Mouse (Mus musculus) heart, adult 2 months (tissue): ENCODE results near the gene Asxl1.

Experiments
- CTCF ChIP-seq: fragments of 200-600 bp; IDR thresholded peaks from 2 replicates; pipeline ENCODE4 v1.8.1; 2022; ENCODE audit warnings: antibody characterized with exemption, mild to moderate bottlenecking, moderate library complexity
- POLR2A ChIP-seq: fragments of 200-500 bp; IDR thresholded peaks from 2 replicates; pipeline ENCODE4 v1.6.1; 2011; ENCODE audit warnings: mild to moderate bottlenecking, low read depth, low read length, control low read depth; ENCODE audit not compliant: insufficient read depth

- TF ChIP-seq CTCF: no peak
- TF ChIP-seq POLR2A: no peak
Observed at GRCm38 (mm10) chr2:153325706-153326376, 19.8 kb upstream of the Asxl1 start.
